ENCODE assay signal across 9 mouse cellular contexts in genomic region chr4:149725661-149726350, GRCm38 (mm10). TPM values are rescaled to one million over a fixed set of nuclear protein-coding genes. Genes with fewer than 3 reads are reported as not detected.
DNase-seq lines count a peak whose midpoint lies in the region; ATAC-seq and TF ChIP-seq lines count a peak whose summit lies in the region.
"Had no signal": no experiment of that assay in that cellular context is flagged by ENCODE, and none has a peak within 500 bp of the region (broad histone marks: within the 10 kb centered on the region; RNA-seq: fewer than 3 reads in every experiment).

No protein-coding gene starts in this region.

- H3K4me3 ChIP-seq in intestine, embryonic 14.5 days (ENCODE audit: low read depth, low read length): no peak overlapping the region
- H3K4me3 ChIP-seq in intestine, embryonic 16.5 days (ENCODE audit: low read length): no peak overlapping the region
- H3K4me3 ChIP-seq in cortical plate, adult 2 months (ENCODE audit: insufficient read depth, low read length): no peak overlapping the region
- no peak overlapping the region for H3K4me3 ChIP-seq in heart, embryonic 12.5 days
- H3K4me3 ChIP-seq: limb, embryonic 15.5 days had no signal

- TF ChIP-seq CTCF in cortical plate, adult 2 months (IDR thresholded peaks at IDR 0.05; ENCODE audit: extremely low read depth, insufficient read depth, low read length): peak; percentile 49

- H3K9ac ChIP-seq in intestine, embryonic 14.5 days (ENCODE audit: low read length): no peak overlapping the region
- H3K9ac ChIP-seq in intestine, embryonic 16.5 days (ENCODE audit: low read depth, low read length): no peak overlapping the region
- 0 out of 2 replicates have a peak overlapping the region, but pooled peaks have one; percentile 9 for H3K9ac ChIP-seq in heart, embryonic 12.5 days
- H3K9ac ChIP-seq: limb, embryonic 15.5 days had no signal

- no peaks in the 10 kb centered on the region for H3K4me1 ChIP-seq in intestine, embryonic 14.5 days (replicated peaks; ENCODE audit: control insufficient read depth, insufficient read depth, low read length)
- 0 out of 2 replicates have a peak, but pooled peaks cover under 1% of the 10 kb centered on the region for H3K4me1 ChIP-seq in intestine, embryonic 16.5 days (ENCODE audit: control insufficient read depth, insufficient read depth, low read length)
- H3K4me1 ChIP-seq in cortical plate, adult 2 months (ENCODE audit: control insufficient read depth, insufficient read depth, low read length): no peaks in the 10 kb centered on the region
- H3K4me1 ChIP-seq in heart, embryonic 12.5 days (replicated peaks): peaks cover 15% of the 10 kb centered on the region

- no peak for TF ChIP-seq POLR2A in cortical plate, adult 2 months (IDR thresholded peaks at IDR 0.05; ENCODE audit: extremely low read depth, insufficient read depth, low read length)

- H3K4me2 ChIP-seq in intestine, embryonic 14.5 days (ENCODE audit: low read length): no peak overlapping the region
- H3K4me2 ChIP-seq in intestine, embryonic 16.5 days (ENCODE audit: low read depth, low read length): no peak overlapping the region
- H3K4me2 ChIP-seq in heart, embryonic 12.5 days: no peak overlapping the region
- H3K4me2 ChIP-seq: limb, embryonic 15.5 days had no signal

- no peak overlapping the region for H3K27ac ChIP-seq in intestine, embryonic 14.5 days (ENCODE audit: low read depth)
- H3K27ac ChIP-seq in intestine, embryonic 16.5 days (ENCODE audit: low read length): no peak overlapping the region
- no peak overlapping the region for H3K27ac ChIP-seq in cortical plate, adult 2 months (ENCODE audit: insufficient read depth, low read length)
- H3K27ac ChIP-seq in heart, embryonic 12.5 days (ENCODE audit: poor library complexity, severe bottlenecking): no peak overlapping the region
- H3K27ac ChIP-seq: limb, embryonic 15.5 days had no signal

- peak; percentile 84 for DNase-seq in intestine, embryonic 14.5 days (ENCODE audit: low spot score)
- DNase-seq in adrenal gland, adult (ENCODE audit: inconsistent age in 2 of 2, low spot score in 1 of 2): peak; percentile 87 to 96
- DNase-seq in layer of hippocampus, postnatal 36 days: peak; percentile 61 to 68
- peak; percentile 54 to 84 for DNase-seq in spleen, postnatal 10 days (ENCODE audit: low spot score in 2 of 2)

- H3K27me3 ChIP-seq in intestine, embryonic 14.5 days (replicated peaks; ENCODE audit: control insufficient read depth, insufficient read depth, low read length): no peaks in the 10 kb centered on the region
- no peaks in the 10 kb centered on the region for H3K27me3 ChIP-seq in intestine, embryonic 16.5 days (replicated peaks; ENCODE audit: control insufficient read depth, insufficient read depth, low read length)
- no peaks in the 10 kb centered on the region for H3K27me3 ChIP-seq in heart, embryonic 12.5 days (replicated peaks)
- H3K27me3 ChIP-seq: limb, embryonic 15.5 days had no signal

- H3K9me3 ChIP-seq in intestine, embryonic 14.5 days (ENCODE audit: control insufficient read depth, low read length): no peaks in the 10 kb centered on the region
- H3K9me3 ChIP-seq in intestine, embryonic 16.5 days (ENCODE audit: control insufficient read depth, low read length): no peaks in the 10 kb centered on the region
- H3K9me3 ChIP-seq in heart, embryonic 12.5 days (replicated peaks): no peaks in the 10 kb centered on the region
- H3K9me3 ChIP-seq: limb, embryonic 15.5 days had no signal

- 72% methylated on average over 15 of the region's 15 CpGs for WGBS in intestine, embryonic 14.5 days
- WGBS in intestine, embryonic 16.5 days: 67% methylated on average over 15 of the region's 15 CpGs
- WGBS in heart, embryonic 12.5 days: 51% methylated on average over 15 of the region's 15 CpGs

- no peak for ATAC-seq in intestine, embryonic 14.5 days (replicated peaks; ENCODE audit: low FRiP score, low TSS enrichment, low read depth)
- ATAC-seq in intestine, embryonic 16.5 days: no peak
- no peak for ATAC-seq in heart, embryonic 12.5 days (ENCODE audit: insufficient number of reproducible peaks, low FRiP score)
- peak; percentile 56 for ATAC-seq in megakaryocyte-erythroid progenitor cell, adult 5-6 weeks (replicated peaks; ENCODE audit: low FRiP score, low TSS enrichment, poor library complexity, severe bottlenecking)

- H3K36me3 ChIP-seq in intestine, embryonic 14.5 days (ENCODE audit: control insufficient read depth, insufficient read depth, low read length): peaks cover 86% of the 10 kb centered on the region
- peaks cover 16% of the 10 kb centered on the region; the same call in 1 of the 2 replicates for H3K36me3 ChIP-seq in intestine, embryonic 16.5 days (ENCODE audit: control insufficient read depth, insufficient read depth, low read length)
- H3K36me3 ChIP-seq in heart, embryonic 12.5 days: peaks cover 80% of the 10 kb centered on the region

RNA-seq across cellular contexts. Expression of gene Tmem201, which starts 12.0 kb away (rescaled TPM):
- polyA plus RNA-seq in intestine, embryonic 14.5 days (2014; fragmentation: Nextera tagmentation; extraction: Ambion mirVana): 22.2 and 22.9 TPM in 2 replicates
- 21.2 and 22.8 TPM in 2 replicates for polyA plus RNA-seq in intestine, embryonic 16.5 days (2015; fragmentation: Nextera tagmentation; extraction: Ambion mirVana)
- 75.0 and 75.9 TPM in 2 replicates for polyA plus RNA-seq in cortical plate, adult 2 months (2012; rRNA removed)
- 51.1 and 52.8 TPM in 2 replicates for polyA plus RNA-seq in heart, embryonic 12.5 days (2016; fragmentation: Nextera tagmentation; extraction: Ambion mirVana)
- 10 to 100 TPM; 64.9 to 67.5 TPM for total RNA-seq in layer of hippocampus, postnatal 36 days (2021)
- 22.9 and 24.1 TPM in 2 replicates for total RNA-seq in megakaryocyte-erythroid progenitor cell, adult 5-6 weeks (2014; fragmentation: Nextera tagmentation)
- total RNA-seq in megakaryocyte-erythroid progenitor cell, adult 5-6 weeks (2017): 6.4 and 8.1 TPM in 2 replicates

RNA-seq across cellular contexts. Expression of gene Pik3cd, which starts 23.4 kb away (rescaled TPM):
- 5.2 and 5.8 TPM in 2 replicates for polyA plus RNA-seq in intestine, embryonic 14.5 days (2014; fragmentation: Nextera tagmentation; extraction: Ambion mirVana)
- polyA plus RNA-seq in intestine, embryonic 16.5 days (2015; fragmentation: Nextera tagmentation; extraction: Ambion mirVana): 4.8 and 5.2 TPM in 2 replicates
- polyA plus RNA-seq in cortical plate, adult 2 months (2012; rRNA removed): 13.2 and 15.7 TPM in 2 replicates
- polyA plus RNA-seq in heart, embryonic 12.5 days (2016; fragmentation: Nextera tagmentation; extraction: Ambion mirVana): 3.5 and 3.7 TPM in 2 replicates
- 10 to 100 TPM; 20.8 to 25.0 TPM for total RNA-seq in layer of hippocampus, postnatal 36 days (2021)
- 29.6 and 39.7 TPM in 2 replicates for total RNA-seq in megakaryocyte-erythroid progenitor cell, adult 5-6 weeks (2014; fragmentation: Nextera tagmentation)
- total RNA-seq in megakaryocyte-erythroid progenitor cell, adult 5-6 weeks (2017): 14.1 and 17.9 TPM in 2 replicates

RNA-seq across cellular contexts. Expression of gene Slc25a33, which starts 48.3 kb away (rescaled TPM):
- 11.6 and 12.8 TPM in 2 replicates for polyA plus RNA-seq in intestine, embryonic 14.5 days (2014; fragmentation: Nextera tagmentation; extraction: Ambion mirVana)
- 6.8 and 9.1 TPM in 2 replicates for polyA plus RNA-seq in intestine, embryonic 16.5 days (2015; fragmentation: Nextera tagmentation; extraction: Ambion mirVana)
- polyA plus RNA-seq in cortical plate, adult 2 months (2012; rRNA removed): 43.7 and 43.9 TPM in 2 replicates
- 7.3 and 7.5 TPM in 2 replicates for polyA plus RNA-seq in heart, embryonic 12.5 days (2016; fragmentation: Nextera tagmentation; extraction: Ambion mirVana)
- 10 to 100 TPM; 33.0 to 36.4 TPM for total RNA-seq in layer of hippocampus, postnatal 36 days (2021)
- total RNA-seq in megakaryocyte-erythroid progenitor cell, adult 5-6 weeks (2014; fragmentation: Nextera tagmentation): 8.1 and 9.5 TPM in 2 replicates
- 9.3 and 16.3 TPM in 2 replicates for total RNA-seq in megakaryocyte-erythroid progenitor cell, adult 5-6 weeks (2017)
